Mouse (Mus musculus): ENCODE measurements around the gene P4hb.

DNA sequence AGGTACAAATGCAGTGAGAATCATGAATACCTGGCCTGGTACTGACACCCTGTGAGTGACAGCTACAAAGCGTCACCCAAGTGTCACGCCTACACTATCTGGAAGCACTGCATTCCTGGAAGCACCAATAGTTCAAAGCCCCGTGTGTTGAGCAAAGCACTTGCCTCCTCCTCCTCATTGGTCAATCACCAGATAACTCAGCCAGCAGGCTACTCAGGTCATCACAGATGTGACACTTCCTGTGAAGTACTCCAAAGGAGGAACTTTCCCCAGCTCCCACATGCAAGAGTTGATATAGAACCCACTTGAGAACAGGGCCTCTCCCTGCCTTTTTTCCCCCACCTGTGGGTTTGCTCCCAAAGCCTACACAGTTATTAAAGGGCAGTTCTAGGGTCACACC lies 1.9 kb downstream of the P4hb start:
- TF ChIP-seq CTCF (IDR thresholded peaks at IDR 0.05; ENCODE audit: borderline replicate concordance, insufficient read depth, low read depth, low read length) (no peak), POLR2A (IDR thresholded peaks at IDR 0.05; ENCODE audit: borderline replicate concordance, insufficient read depth, low read length) (no peak)

Measured in cerebellum, adult 2 months (tissue).